Mouse (Mus musculus) hindbrain, embryonic 15.5 days (tissue): Measurements from ENCODE around the gene Plvap. TPM values are rescaled to one million over a fixed set of nuclear protein-coding genes. Genes with fewer than 3 reads are reported as not detected.

Experiments
- ATAC-seq: fragments of 200-750 bp; cut with Nextera tagmentation; 2 replicates; pipeline ENCODE4 v1.8.0; 2017; ENCODE audit warnings: low read depth, moderate number of reproducible peaks, moderate TSS enrichment; ENCODE audit not compliant: low FRiP score
- H3K27ac ChIP-seq: fragments of 300-500 bp; sonication (generic); replicated peaks from 2 replicates; pipeline ENCODE4 v1.5.1; 2015; ENCODE audit warnings: mild to moderate bottlenecking, inconsistent platforms
- H3K27me3 ChIP-seq: fragments of 300-500 bp; sonication (generic); 2 replicates; pipeline ENCODE4 v1.6.1; 2015; ENCODE audit warnings: control low read depth, inconsistent platforms
- H3K36me3 ChIP-seq: fragments of 300-500 bp; sonication (generic); 2 replicates; pipeline ENCODE4 v1.6.1; 2015; ENCODE audit warnings: control low read depth, inconsistent platforms
- H3K4me1 ChIP-seq: fragments of 300-500 bp; sonication (generic); replicated peaks from 2 replicates; pipeline ENCODE4 v1.6.1; 2015; ENCODE audit warnings: control low read depth, inconsistent platforms
- H3K4me2 ChIP-seq: fragments of 300-500 bp; sonication (generic); 2 replicates; pipeline ENCODE4 v1.6.1; 2015; ENCODE audit warnings: moderate library complexity, mild to moderate bottlenecking, inconsistent platforms
- H3K4me3 ChIP-seq: fragments of 300-500 bp; sonication (generic); 2 replicates; pipeline ENCODE4 v1.5.1; 2015; ENCODE audit warnings: mild to moderate bottlenecking, inconsistent platforms
- H3K9ac ChIP-seq: fragments of 300-500 bp; sonication (generic); 2 replicates; pipeline ENCODE4 v1.6.1; 2015; ENCODE audit warnings: inconsistent platforms
- H3K9me3 ChIP-seq: fragments of 300-500 bp; sonication (generic); 2 replicates; pipeline ENCODE4 v1.6.1; 2016; ENCODE audit warnings: control low read depth, inconsistent platforms
- WGBS: fragments of 180-500 bp; shearing (Covaris S2); methylation state at CpG from one replicate; pipeline ENCODE4 v1.1.7; 2015; 5-methylcytosine and 5-hydroxymethylcytosine counted together
- polyA plus RNA-seq: library from polyadenylated mRNA; unstranded; fragments of >200 nt; fragmentation: Nextera tagmentation; extraction: Ambion mirVana; gene quantifications from 2 replicates; pipeline ENCODE4 v1.2.1, GENCODE M21; 2015

The Plvap gene
- polyA plus RNA-seq, 1 experiment from 2014 or later = 10.9 TPM

DNA sequence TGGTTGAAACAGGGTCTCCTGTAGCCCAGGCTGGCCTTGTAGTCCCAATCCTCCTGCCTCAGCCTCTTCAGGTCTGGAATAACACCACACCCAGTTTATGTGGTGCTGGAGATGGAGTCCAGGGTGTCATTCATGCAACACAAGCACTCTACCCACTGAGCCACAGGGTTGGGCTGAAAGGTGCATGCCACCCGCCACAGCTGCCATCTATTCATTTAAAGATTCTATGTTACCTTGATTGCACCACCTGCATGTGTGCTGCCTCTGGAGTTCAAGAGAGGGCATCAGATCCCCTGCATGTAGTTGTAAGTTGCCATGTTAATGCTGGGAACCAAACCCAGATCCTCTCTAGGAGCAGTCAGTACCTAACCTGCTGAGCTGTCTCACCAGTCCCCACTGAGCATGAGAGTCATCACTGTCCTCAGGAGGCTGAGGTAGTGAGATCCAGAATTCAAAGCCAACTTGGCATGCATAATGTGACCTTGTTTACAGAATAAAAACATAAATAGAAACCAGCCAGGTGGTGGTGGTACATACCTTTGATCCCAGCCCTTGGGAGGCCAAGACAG is 14.4 kb downstream of the Plvap start:
- 96% methylated on average over 1 of the region's 1 CpGs for WGBS
- H3K27ac ChIP-seq = no peak overlapping the region

DNA sequence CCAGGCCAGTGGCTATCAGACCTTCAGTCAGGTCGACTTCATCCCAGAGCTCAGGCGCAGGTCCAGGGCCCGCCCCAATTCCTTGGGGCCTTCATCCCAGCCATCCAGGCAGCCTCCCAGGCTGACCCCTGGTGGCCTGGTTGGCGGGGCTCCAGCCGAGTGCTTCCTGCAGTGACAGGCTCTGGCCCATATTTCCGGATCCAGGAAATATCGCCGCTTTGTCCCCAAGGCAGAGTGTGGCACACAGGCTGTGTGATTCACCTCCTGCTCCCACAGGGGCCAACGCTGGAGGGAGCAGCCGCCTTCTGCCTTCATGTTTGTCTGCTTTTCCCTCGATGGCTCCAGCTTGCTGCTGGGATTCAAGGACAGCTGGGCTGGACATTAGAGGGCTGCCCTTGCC is 15.1 kb downstream of the Plvap start:
- no peaks in the 10 kb centered on the region for H3K9me3 ChIP-seq
- peaks cover 16% of the 10 kb centered on the region for H3K4me1 ChIP-seq
- no peak for ATAC-seq
- H3K4me2 ChIP-seq = no peak overlapping the region
- no peaks in the 10 kb centered on the region for H3K27me3 ChIP-seq
- H3K27ac ChIP-seq = no peak overlapping the region
- no peak overlapping the region for H3K9ac ChIP-seq
- H3K36me3 ChIP-seq = peaks cover 19% of the 10 kb centered on the region
- 41% methylated on average over 11 of the region's 11 CpGs for WGBS
- no peak overlapping the region for H3K4me3 ChIP-seq

More for the DNA sequence above, 14.4 kb downstream of the Plvap start:
- no peak overlapping the region for H3K4me3 ChIP-seq
- ATAC-seq = no peak
- no peak overlapping the region for H3K4me2 ChIP-seq
- H3K9me3 ChIP-seq = no peaks in the 10 kb centered on the region
- peaks cover 15% of the 10 kb centered on the region for H3K36me3 ChIP-seq
- peaks cover 16% of the 10 kb centered on the region for H3K4me1 ChIP-seq
- H3K27me3 ChIP-seq = no peaks in the 10 kb centered on the region
- H3K9ac ChIP-seq = no peak overlapping the region

DNA sequence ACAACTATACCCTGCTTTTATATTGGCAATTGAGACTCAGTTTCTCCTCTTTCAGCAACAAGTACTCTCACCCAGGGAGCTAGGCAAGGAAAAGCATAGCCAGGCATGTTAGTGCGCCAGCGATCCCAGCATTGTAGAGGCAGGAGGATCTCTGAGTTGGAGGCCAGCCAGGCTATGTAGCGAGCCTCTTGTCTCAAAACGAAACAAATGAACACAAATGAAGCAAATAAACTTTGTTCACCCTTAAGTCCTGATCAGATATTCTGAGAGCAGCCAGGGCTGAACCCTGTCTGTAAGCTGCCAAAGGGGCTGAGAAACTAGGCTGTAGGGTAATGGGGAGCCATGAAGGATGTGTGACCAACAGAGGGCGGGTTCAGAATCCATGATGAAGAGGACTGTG is 15.7 kb downstream of the Plvap start:
- Histone ChIP-seq H3K4me3 (no peak overlapping the region), H3K4me1 (peaks cover 16% of the 10 kb centered on the region), H3K27me3 (no peaks in the 10 kb centered on the region), H3K9ac (no peak overlapping the region), H3K36me3 (peaks cover 19% of the 10 kb centered on the region), H3K4me2 (no peak overlapping the region), H3K27ac (no peak overlapping the region), H3K9me3 (no peaks in the 10 kb centered on the region)
- ATAC-seq = no peak
- WGBS = 88% methylated on average over 5 of the region's 5 CpGs

DNA sequence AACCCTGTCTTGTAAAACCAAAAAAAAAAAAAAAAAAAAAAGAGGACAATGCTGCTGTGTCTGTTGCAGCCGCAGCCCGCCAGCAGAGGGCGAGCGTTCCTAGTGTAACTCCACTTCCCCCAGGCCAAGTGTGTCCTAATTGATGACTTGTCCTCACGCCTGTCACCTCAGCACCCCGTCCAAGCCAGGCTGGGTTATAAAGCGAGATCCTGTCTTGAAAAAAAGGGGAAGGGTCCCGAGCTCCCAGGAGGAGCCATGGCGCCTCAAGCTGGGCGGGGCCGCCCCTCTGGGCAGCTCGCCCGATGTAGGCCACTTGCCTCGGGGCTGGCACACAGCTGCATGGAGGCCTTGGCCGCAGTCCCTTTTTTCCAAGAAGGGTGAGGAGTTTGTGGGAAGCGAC is 16.5 kb downstream of the Plvap start:
- Histone ChIP-seq H3K36me3 (peaks cover 22% of the 10 kb centered on the region), H3K27me3 (no peaks in the 10 kb centered on the region), H3K4me3 (no peak overlapping the region), H3K9ac (no peak overlapping the region), H3K4me2 (peak overlapping the region; percentile 29), H3K4me1 (peaks cover 20% of the 10 kb centered on the region), H3K9me3 (no peaks in the 10 kb centered on the region), H3K27ac (no peak overlapping the region)
- WGBS = 13% methylated on average over 16 of the region's 16 CpGs
- peak; percentile 65 for ATAC-seq

DNA sequence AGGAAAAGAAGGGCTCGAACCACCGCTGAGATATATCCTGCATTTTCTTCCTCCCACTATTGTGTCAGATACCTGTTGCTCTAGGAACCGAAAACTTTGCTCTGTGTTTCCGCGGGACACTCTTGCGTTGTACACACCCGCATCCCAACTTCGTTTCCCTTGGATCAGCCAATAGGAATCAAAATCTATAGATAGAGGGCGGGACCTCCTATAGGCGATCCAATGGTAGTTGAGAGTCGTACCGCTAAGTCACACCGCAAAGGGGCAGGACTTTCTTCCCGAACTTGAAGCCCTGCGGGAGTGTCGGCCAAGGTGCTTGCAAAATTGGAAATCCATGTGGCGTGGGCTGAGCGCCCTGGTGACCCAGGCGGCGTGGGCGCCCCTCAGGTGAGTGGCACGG is 23.1 kb downstream of the Plvap start:
- Histone ChIP-seq H3K9ac (peak overlapping the region; percentile 61), H3K4me1 (peaks cover 54% of the 10 kb centered on the region), H3K4me2 (peak overlapping the region; percentile 100), H3K9me3 (no peaks in the 10 kb centered on the region), H3K4me3 (peak overlapping the region; percentile 87), H3K36me3 (peaks cover 26% of the 10 kb centered on the region), H3K27ac (peak overlapping the region; percentile 77; the same call in 1 of the 2 replicates), H3K27me3 (no peaks in the 10 kb centered on the region)
- ATAC-seq = peak; percentile 87
- under 1% methylated on average over 22 of the region's 22 CpGs for WGBS

DNA sequence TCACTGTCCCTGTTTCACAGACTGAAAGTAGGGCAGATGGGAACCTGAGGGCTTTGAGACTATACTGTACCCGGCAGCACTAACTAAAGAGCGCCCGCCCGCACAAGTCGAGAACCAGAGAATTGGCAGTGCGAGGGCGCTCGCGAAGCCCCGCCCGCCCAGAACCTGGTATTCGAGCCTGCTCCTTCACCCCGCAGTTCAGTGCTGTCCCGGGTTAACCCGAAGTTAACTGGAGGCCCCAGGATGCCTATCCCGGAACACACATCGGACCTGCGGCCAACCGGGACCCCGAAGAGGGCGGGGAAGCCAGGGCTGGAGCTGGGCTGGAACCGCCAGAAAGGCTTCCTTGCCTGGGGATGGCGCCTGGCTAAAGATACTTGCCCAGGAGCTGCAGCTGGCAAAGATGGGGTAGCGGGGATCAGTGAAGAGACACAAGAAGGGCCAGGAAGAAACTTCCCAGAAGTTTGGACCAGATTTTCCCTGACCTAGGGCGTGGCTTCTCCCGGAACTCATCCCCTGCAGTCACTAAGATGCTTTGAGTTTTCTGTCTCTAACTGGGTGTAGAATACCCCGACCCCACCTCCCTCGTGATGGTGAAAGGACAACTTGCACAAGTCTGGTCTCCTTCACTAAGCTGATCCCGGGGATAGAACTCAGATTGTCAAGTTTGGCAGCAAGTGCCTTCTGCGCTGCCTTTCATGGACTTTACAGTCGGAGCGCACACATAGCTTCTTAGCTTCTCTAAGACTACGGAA is 23.7 kb downstream of the Plvap start, which contains the start of gene Gtpbp3:
Gene Gtpbp3, plus strand, starts transcription at position 413 of the 755 bp plus-strand sequence.
- under 1% methylated on average over 33 of the region's 33 CpGs for WGBS
- Histone ChIP-seq H3K4me1 (peaks cover 58% of the 10 kb centered on the region), H3K36me3 (peaks cover 22% of the 10 kb centered on the region), H3K27me3 (no peaks in the 10 kb centered on the region), H3K27ac (peak within 1 kb of the TSS; percentile 77), H3K4me2 (peak within 1 kb of the TSS; percentile 100), H3K9ac (peak within 1 kb of the TSS; percentile 61), H3K4me3 (peak within 1 kb of the TSS; percentile 87), H3K9me3 (no peaks in the 10 kb centered on the region)
- peak; percentile 16; the same call in 1 of the 2 replicates for ATAC-seq

DNA sequence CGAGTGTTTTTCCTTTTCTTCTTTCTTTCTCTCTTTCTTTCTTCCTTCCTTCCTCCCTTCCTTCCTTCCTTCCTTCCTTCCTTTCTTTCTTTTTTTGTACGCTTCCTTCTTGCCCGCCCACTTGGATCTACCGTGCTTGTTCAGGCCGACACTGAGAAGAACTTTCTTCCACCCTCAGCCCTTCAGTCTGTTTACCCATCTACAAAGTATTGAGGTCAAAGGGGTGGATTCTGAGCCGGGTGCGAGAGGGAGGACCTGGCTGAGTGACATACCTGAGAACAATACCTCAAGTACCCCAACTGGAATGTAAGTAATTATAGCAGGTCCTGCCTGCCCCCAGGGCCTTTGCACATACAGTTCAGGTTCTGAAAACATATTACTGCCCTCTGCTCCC is 25.4 kb downstream of the Plvap start:
- 21% methylated on average over 7 of the region's 7 CpGs for WGBS
- H3K36me3 ChIP-seq = peaks cover 13% of the 10 kb centered on the region
- H3K27ac ChIP-seq = peak overlapping the region; percentile 56; the same call in 1 of the 2 replicates
- peak overlapping the region; percentile 75 for H3K4me2 ChIP-seq
- H3K4me1 ChIP-seq = peaks cover 58% of the 10 kb centered on the region
- peak overlapping the region; percentile 91 for H3K4me3 ChIP-seq
- H3K9me3 ChIP-seq = no peaks in the 10 kb centered on the region
- H3K9ac ChIP-seq = peak overlapping the region; percentile 97; the same call in 1 of the 2 replicates
- H3K27me3 ChIP-seq = no peaks in the 10 kb centered on the region
- ATAC-seq = no peak

DNA sequence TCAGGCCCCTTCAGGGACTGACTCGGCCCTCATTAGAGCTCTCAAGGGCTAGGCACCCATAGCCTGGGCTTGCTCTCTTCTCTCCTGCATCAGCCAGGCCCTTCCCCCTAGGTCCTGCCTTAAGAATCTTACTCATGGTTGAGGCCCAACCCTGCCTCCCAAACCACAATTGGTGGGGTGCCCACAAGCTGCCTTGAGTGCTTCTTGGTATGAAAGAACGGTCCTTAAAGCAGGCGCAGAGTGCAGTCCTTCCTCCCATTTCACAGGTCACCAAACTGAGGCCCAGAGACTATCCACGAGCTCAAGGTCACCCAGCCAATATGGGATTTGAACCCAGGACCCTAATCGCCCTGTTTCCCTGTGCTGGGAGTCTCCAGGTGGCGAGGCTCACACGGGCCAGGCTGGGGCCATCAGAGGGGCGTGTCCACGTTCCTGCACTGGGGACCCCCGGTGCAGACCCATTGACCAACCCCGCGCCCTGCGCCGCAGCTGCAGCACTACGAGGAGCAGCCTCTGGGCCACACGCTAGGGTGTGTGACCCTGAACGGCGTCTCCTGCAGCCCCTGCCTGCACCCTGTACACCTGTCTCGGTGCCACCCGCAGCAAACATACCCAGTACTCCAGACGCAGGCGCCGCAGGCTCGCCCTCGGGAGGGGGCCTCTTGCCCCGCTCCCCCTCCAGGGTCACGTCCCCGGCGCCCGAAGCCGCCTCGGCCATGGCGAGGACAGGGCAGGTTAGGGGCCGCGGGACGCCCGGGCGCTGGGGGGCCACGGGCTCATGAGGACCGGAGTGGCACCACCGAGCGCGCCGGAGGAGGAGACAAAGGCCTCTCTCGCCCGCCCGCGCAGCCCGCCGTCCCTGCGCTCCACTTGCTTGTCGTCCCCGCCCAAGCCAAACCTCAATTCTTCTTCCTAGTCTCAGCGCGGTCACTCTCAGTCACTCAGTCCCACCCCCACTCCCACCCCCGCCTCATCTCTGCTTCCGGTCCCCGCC is 26.1 kb downstream of the Plvap start, which contains the start of gene Ano8:
Gene Ano8, minus strand, starts transcription at position 822 of the 994 bp plus-strand sequence.
- Histone ChIP-seq H3K9ac (peak within 1 kb of the TSS; percentile 97), H3K4me3 (peak within 1 kb of the TSS; percentile 91), H3K36me3 (peaks cover 17% of the 10 kb centered on the region), H3K4me1 (peaks cover 58% of the 10 kb centered on the region), H3K27me3 (no peaks in the 10 kb centered on the region), H3K9me3 (no peaks in the 10 kb centered on the region), H3K27ac (peak within 1 kb of the TSS; percentile 87), H3K4me2 (peak within 1 kb of the TSS; percentile 75)
- WGBS = 5% methylated on average over 52 of the region's 58 CpGs
- peak; percentile 79 for ATAC-seq

DNA sequence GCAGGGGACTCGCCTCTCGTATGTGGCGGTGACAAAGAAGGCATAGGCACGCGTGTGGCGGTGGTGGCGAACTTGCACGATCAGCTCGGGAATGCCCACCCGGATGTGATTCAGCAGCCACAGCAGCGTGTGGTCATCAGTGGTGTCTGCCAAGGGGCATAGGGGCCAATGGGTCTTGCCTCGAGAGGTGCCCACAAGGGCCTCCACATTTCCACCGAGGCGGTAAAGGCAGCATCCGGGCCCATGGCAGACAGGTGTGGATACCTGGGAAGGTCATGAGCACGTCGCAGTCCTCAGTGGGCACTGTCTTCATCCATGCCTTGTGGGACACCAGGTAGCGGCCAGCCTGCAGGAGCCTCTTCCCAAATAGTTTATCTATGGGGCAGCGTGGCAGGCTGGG is 26.8 kb downstream of the Plvap start:
- Histone ChIP-seq H3K27ac (no peak overlapping the region), H3K4me2 (peak overlapping the region; percentile 75)

DNA sequence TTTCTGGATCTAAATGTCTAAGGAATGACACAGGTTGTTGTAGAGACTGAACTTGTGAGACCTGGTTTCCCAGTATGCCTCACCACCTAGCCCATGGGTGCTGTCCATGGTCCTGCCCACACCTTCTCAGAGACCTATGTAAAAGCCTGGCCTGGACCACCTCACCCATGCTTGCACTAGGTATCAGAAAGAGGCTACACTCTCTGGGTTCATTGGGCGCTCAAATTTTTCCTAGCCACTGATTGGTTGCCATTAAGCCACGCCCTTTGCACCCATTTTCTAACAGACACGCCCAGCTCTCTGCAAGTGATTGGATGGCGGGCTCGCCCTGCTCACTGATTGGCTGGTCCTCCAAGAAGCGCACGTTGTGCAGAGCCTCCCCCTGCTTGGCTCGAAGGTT is 27.6 kb downstream of the Plvap start:
- H3K9me3 ChIP-seq = no peaks in the 10 kb centered on the region
- no peak overlapping the region for H3K27ac ChIP-seq
- H3K4me1 ChIP-seq = peaks cover 44% of the 10 kb centered on the region
- peak overlapping the region; percentile 75; the same call in 1 of the 2 replicates for H3K4me2 ChIP-seq
- no peak for ATAC-seq
- peaks cover 31% of the 10 kb centered on the region for H3K36me3 ChIP-seq
- H3K4me3 ChIP-seq = no peak overlapping the region
- H3K9ac ChIP-seq = no peak overlapping the region
- 55% methylated on average over 8 of the region's 8 CpGs for WGBS
- no peaks in the 10 kb centered on the region for H3K27me3 ChIP-seq

More for the DNA sequence above, 26.8 kb downstream of the Plvap start:
- ATAC-seq = no peak
- 94% methylated on average over 19 of the region's 19 CpGs for WGBS
- Histone ChIP-seq H3K4me1 (peaks cover 52% of the 10 kb centered on the region), H3K4me3 (peak overlapping the region; percentile 91), H3K9me3 (no peaks in the 10 kb centered on the region), H3K27me3 (no peaks in the 10 kb centered on the region), H3K36me3 (peaks cover 24% of the 10 kb centered on the region), H3K9ac (peak overlapping the region; percentile 97)

DNA sequence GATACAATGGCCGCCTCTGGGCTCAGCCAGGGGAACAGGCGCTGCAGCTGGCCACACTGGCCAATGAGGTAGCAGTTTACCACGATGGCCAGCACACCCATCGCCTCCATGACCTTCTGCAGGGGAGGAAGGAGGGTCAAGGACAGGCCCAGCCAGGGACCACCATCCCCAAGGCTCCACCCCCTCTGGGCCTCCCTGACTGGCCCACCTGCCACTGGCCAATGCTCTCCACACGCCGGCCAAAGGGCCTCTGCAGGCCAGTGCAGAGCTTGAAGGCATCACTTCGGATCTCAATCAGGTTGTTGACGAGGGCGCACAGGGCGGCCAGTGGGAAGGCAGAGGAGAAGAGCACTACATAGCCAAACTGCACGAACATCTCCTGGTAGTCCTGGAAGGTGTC is 32.6 kb downstream of the Plvap start:
- H3K4me3 ChIP-seq = no peak overlapping the region
- H3K27me3 ChIP-seq = no peaks in the 10 kb centered on the region
- H3K27ac ChIP-seq = no peak overlapping the region
- ATAC-seq = no peak
- 93% methylated on average over 11 of the region's 11 CpGs for WGBS
- no peak overlapping the region for H3K9ac ChIP-seq
- no peaks in the 10 kb centered on the region for H3K9me3 ChIP-seq
- H3K4me2 ChIP-seq = no peak overlapping the region
- H3K4me1 ChIP-seq = peaks cover 29% of the 10 kb centered on the region
- peaks cover 40% of the 10 kb centered on the region for H3K36me3 ChIP-seq
